Mouse (Mus musculus) erythroblast, embryonic 14.5 days (primary cell): ENCODE data around the gene Cmc1.

Experiments
- GATA1 ChIP-seq: IDR thresholded peaks from 2 replicates; pipeline ENCODE4 v1.6.1; 2012; ENCODE audit warnings: low read length, inconsistent platforms, mixed read lengths
- TAL1 ChIP-seq: IDR thresholded peaks from 3 replicates; pipeline ENCODE4 v1.6.1; 2012; ENCODE audit warnings: low read length, inconsistent platforms, mixed read lengths

GRCm38 (mm10) chr9:118099395-118099794 lies 50.6 kb downstream of the Cmc1 start:
- TF ChIP-seq TAL1 (no peak), GATA1 (no peak)
